Mouse (Mus musculus): ENCODE measurements around the gene Carmil3. TPM values are rescaled to one million over a fixed set of nuclear protein-coding genes. Genes with fewer than 3 reads are reported as not detected.
A peak's percentile ranks its signal among the peaks of the same experiment; 100 is the strongest.

The Carmil3 gene
- polyA plus RNA-seq, 1 experiment from 2014 or later: 2.9 TPM

GRCm38 (mm10) chr14:55505612-55506011, 15.2 kb downstream of the Carmil3 start:
- Histone ChIP-seq H3K4me1 (peaks cover 4% of the 10 kb centered on the region; the same call in 1 of the 2 replicates), H3K27me3 (ENCODE audit: low read depth, poor library complexity, severe bottlenecking) (peaks cover 11% of the 10 kb centered on the region), H3K4me3 (no peak overlapping the region), H3K27ac (no peak overlapping the region), H3K36me3 (0 out of 2 replicates have a peak, but pooled peaks cover 4% of the 10 kb centered on the region), H3K9me3 (replicated peaks) (no peaks in the 10 kb centered on the region)
- no peak for DNase-seq (ENCODE audit: low spot score)
- 84% methylated on average over 9 of the region's 9 CpGs for WGBS

DNA sequence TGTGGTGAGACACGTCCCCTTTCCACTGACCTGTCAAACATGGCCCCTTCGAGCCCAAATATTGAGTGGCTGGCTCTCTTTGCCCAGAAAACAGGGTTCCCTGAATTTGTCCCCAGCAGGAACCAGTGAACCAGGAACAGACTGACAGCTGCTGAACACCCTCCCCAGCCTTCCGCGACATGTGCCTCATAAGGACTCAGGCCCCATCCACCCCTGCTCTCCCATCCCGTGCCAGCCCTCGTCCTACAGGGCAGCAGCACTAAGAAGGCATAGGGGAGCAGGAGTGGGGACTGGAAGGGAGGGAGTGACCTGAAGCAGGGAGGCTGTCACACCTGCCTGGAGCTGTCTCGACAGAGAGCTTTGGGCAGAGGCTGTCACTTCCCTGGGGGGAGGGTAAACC, 17.4 kb downstream of the Carmil3 start:
- 57% methylated on average over 7 of the region's 7 CpGs for WGBS

GRCm38 (mm10) chr14:55509540-55509939, 19.1 kb downstream of the Carmil3 start:
- peaks cover 7% of the 10 kb centered on the region; the same call in 1 of the 2 replicates for H3K4me1 ChIP-seq
- WGBS: 84% methylated on average over 10 of the region's 10 CpGs
- H3K9me3 ChIP-seq (replicated peaks): no peaks in the 10 kb centered on the region
- DNase-seq (ENCODE audit: low spot score): no peak
- no peaks in the 10 kb centered on the region for H3K36me3 ChIP-seq
- H3K27me3 ChIP-seq (ENCODE audit: low read depth, poor library complexity, severe bottlenecking): peaks cover 39% of the 10 kb centered on the region
- no peak overlapping the region for H3K27ac ChIP-seq
- H3K4me3 ChIP-seq: no peak overlapping the region

More for the DNA sequence above, 17.4 kb downstream of the Carmil3 start:
- peaks cover 30% of the 10 kb centered on the region for H3K27me3 ChIP-seq (ENCODE audit: low read depth, poor library complexity, severe bottlenecking)
- no peaks in the 10 kb centered on the region for H3K36me3 ChIP-seq
- peaks cover 7% of the 10 kb centered on the region; the same call in 1 of the 2 replicates for H3K4me1 ChIP-seq
- no peak for DNase-seq (ENCODE audit: low spot score)
- no peak overlapping the region for H3K27ac ChIP-seq
- no peaks in the 10 kb centered on the region for H3K9me3 ChIP-seq (replicated peaks)
- H3K4me3 ChIP-seq: no peak overlapping the region

- peaks cover 7% of the 10 kb centered on the region; the same call in 1 of the 2 replicates for H3K4me1 ChIP-seq
- no peak within 1 kb of the TSS for H3K4me3 ChIP-seq
- no peak within 1 kb of the TSS for H3K27ac ChIP-seq
- H3K36me3 ChIP-seq: no peaks in the 10 kb centered on the region
- DNase-seq (ENCODE audit: low spot score): no peak
- no peaks in the 10 kb centered on the region for H3K9me3 ChIP-seq (replicated peaks)
- 74% methylated on average over 22 of the region's 22 CpGs for WGBS
- peaks cover 39% of the 10 kb centered on the region for H3K27me3 ChIP-seq (ENCODE audit: low read depth, poor library complexity, severe bottlenecking)
Measured at GRCm38 (mm10) chr14:55510125-55510731, 19.8 kb downstream of the Carmil3 start, which contains the start of gene Cpne6. Gene Cpne6, plus strand, starts transcription at chr14:55510445.

GRCm38 (mm10) chr14:55511037-55511436, 20.6 kb downstream of the Carmil3 start:
- WGBS: 51% methylated on average over 7 of the region's 7 CpGs
- H3K27me3 ChIP-seq (ENCODE audit: low read depth, poor library complexity, severe bottlenecking): peaks cover 39% of the 10 kb centered on the region

DNA sequence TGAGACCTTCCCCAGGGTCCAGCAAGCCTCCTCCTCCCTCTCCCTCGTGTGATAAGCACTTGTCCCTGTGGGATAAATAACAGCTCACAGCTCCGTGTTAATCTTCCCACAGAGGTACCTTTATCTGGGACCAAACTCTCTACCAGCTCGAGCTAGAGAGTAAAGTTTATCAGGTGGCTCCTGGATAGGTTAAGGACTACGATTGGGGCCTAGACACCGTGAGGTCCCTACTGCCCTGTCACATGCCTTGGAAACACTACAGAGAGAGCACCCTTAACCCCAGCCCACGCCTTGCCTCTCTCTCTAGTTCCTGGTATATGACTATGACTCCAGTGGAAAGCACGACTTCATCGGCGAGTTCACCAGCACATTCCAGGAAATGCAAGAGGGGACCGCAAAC, 23.5 kb downstream of the Carmil3 start:
- DNase-seq (ENCODE audit: low spot score): no peak
- WGBS: 67% methylated on average over 10 of the region's 10 CpGs
- H3K4me3 ChIP-seq: no peak overlapping the region
- no peaks in the 10 kb centered on the region for H3K36me3 ChIP-seq
- H3K27ac ChIP-seq: no peak overlapping the region
- H3K27me3 ChIP-seq (ENCODE audit: low read depth, poor library complexity, severe bottlenecking): peaks cover 56% of the 10 kb centered on the region
- H3K9me3 ChIP-seq (replicated peaks): no peaks in the 10 kb centered on the region
- H3K4me1 ChIP-seq: peaks cover 9% of the 10 kb centered on the region

More at GRCm38 (mm10) chr14:55511037-55511436, 20.6 kb downstream of the Carmil3 start:
- Histone ChIP-seq H3K4me1 (peaks cover 7% of the 10 kb centered on the region; the same call in 1 of the 2 replicates), H3K4me3 (no peak overlapping the region), H3K9me3 (replicated peaks) (no peaks in the 10 kb centered on the region), H3K27ac (no peak overlapping the region), H3K36me3 (no peaks in the 10 kb centered on the region)
- DNase-seq (ENCODE audit: low spot score): no peak

- H3K27ac ChIP-seq: no peak overlapping the region
- peaks cover 15% of the 10 kb centered on the region for H3K4me1 ChIP-seq
- no peaks in the 10 kb centered on the region for H3K9me3 ChIP-seq (replicated peaks)
- peaks cover 67% of the 10 kb centered on the region for H3K27me3 ChIP-seq (ENCODE audit: low read depth, poor library complexity, severe bottlenecking)
- no peaks in the 10 kb centered on the region for H3K36me3 ChIP-seq
- 82% methylated on average over 4 of the region's 4 CpGs for WGBS
- DNase-seq (ENCODE audit: low spot score): no peak
- H3K4me3 ChIP-seq: no peak overlapping the region
Measured at GRCm38 (mm10) chr14:55515846-55516245, 25.4 kb downstream of the Carmil3 start.

DNA sequence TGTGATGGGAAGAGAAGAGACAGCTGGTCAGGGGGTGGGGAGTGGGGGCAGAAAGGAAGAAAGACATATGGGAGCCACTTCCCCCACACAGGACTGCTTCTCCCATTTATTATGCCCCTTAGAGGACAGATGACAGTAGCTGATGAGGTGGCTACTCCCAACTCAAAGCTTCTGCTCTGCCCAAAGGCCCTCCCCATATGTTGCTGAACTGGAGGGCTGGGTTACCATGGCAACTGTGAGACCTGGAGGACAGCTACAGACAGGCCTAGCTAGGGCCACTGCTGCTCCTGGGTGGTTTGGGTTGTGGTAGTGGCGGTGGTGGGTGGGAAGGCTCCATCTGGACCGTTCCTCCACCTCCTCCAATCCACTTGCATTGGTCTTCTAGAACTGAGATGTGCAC, 28.4 kb downstream of the Carmil3 start:
- Histone ChIP-seq H3K36me3 (no peaks in the 10 kb centered on the region), H3K27me3 (ENCODE audit: low read depth, poor library complexity, severe bottlenecking) (peaks cover 70% of the 10 kb centered on the region), H3K27ac (no peak overlapping the region), H3K4me1 (peaks cover 16% of the 10 kb centered on the region), H3K4me3 (no peak overlapping the region), H3K9me3 (replicated peaks) (no peaks in the 10 kb centered on the region)
- DNase-seq (ENCODE audit: low spot score): no peak
- WGBS: 31% methylated on average over 2 of the region's 2 CpGs

DNA sequence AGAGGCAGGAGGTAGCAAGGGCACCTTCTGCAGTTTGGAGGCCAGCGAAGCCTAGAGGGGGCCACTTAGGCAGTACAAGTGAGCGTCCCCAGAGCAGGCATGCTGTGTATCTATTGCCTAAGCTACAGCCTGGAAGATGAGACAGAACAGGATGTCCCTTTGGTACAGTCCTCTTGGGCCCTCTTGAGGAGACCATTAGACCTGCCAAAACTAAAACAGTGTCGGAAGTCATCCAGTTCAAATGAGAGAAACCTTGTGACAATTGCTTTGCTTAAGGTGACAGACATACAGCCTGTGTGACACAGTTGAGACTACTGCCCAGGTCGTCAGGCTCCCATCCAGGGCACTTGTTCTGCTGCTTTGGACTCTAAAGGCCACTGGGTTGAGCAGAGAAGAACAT, 29.2 kb downstream of the Carmil3 start:
- peaks cover 77% of the 10 kb centered on the region for H3K27me3 ChIP-seq (ENCODE audit: low read depth, poor library complexity, severe bottlenecking)

DNA sequence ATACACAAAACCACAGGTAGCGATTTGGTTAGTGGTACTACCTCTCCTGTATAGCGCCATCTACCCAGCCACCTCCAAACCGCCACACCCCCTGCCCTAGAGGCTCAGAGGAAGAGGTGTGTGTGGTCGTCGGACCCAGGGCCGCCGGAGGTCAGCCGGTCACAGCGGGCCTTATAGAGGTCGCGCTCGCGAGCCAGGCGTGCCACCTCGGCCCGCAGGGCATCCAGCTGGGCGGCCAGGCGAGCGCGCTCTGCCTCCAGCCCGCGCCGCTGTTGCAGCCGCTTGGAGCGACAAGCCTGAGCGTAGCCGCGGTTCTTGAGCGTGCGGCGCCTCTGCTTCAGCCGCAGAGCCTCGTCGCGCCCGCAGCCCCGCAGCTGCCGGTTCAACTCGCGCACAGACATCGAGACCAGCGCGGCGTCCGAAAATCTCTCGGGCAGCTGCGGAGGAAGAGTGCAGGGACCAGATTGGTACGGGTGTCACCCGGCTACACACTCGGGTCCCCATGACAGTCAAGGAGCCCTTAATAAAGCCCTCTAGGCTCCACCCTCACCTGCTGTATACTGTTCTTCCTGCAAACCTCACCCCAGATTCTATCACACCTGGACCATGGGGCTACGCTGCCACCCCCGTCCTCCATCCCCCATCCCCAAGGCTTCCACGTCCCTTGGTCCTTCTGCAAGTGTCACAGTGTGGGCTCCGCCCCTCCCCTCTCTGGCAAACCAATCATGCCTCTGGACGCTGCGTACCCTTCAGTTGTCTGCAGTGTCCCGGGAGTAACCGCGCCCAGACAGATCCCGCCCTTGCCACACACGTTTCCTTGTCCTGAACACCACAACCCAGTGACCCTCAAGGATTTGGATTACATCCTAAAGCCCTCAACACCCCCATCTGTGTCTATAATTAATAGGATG, 30.3 kb downstream of the Carmil3 start:
- WGBS: under 1% methylated on average over 61 of the region's 61 CpGs
- peak; percentile 60 for DNase-seq (ENCODE audit: low spot score)
- H3K4me3 ChIP-seq: peak overlapping the region; percentile 61
- no peaks in the 10 kb centered on the region for H3K9me3 ChIP-seq (replicated peaks)
- H3K4me1 ChIP-seq: peaks cover 16% of the 10 kb centered on the region
- peak overlapping the region; percentile 42; the same call in 1 of the 2 replicates for H3K27ac ChIP-seq
- H3K27me3 ChIP-seq (ENCODE audit: low read depth, poor library complexity, severe bottlenecking): peaks cover 87% of the 10 kb centered on the region
- no peaks in the 10 kb centered on the region for H3K36me3 ChIP-seq

More for the DNA sequence above, 29.2 kb downstream of the Carmil3 start:
- H3K4me3 ChIP-seq: no peak overlapping the region
- no peak overlapping the region for H3K27ac ChIP-seq
- no peaks in the 10 kb centered on the region for H3K36me3 ChIP-seq
- peaks cover 16% of the 10 kb centered on the region for H3K4me1 ChIP-seq
- no peaks in the 10 kb centered on the region for H3K9me3 ChIP-seq (replicated peaks)
- 58% methylated on average over 4 of the region's 4 CpGs for WGBS
- no peak for DNase-seq (ENCODE audit: low spot score)

DNA sequence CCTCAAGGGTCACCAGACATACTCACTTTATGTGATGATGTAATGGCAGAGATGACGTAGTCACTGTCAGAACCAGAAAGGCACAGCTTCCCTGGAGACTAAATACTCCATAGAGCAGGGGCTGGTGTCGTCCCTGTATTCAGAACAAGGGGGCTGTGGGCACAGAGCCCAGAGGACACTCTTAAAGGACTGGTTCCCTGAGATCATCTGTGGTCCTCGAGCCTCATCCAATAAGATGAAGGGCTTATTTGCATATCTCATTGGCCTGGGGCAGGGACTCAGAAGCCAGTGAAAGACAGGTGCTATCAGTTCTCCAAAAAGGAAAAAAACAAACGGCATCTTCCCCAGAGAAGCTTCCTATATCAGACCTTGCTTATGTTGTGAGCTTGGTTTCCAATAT, 33.6 kb downstream of the Carmil3 start:
- Histone ChIP-seq H3K27ac (no peak overlapping the region), H3K27me3 (ENCODE audit: low read depth, poor library complexity, severe bottlenecking) (peaks cover 64% of the 10 kb centered on the region), H3K4me1 (peaks cover 13% of the 10 kb centered on the region), H3K9me3 (replicated peaks) (no peaks in the 10 kb centered on the region), H3K4me3 (no peak overlapping the region), H3K36me3 (no peaks in the 10 kb centered on the region)
- 64% methylated on average over 4 of the region's 4 CpGs for WGBS
- no peak for DNase-seq (ENCODE audit: low spot score)

GRCm38 (mm10) chr14:55524785-55525184, 34.3 kb downstream of the Carmil3 start, which contains the start of gene Nrl:
Gene Nrl, minus strand, starts transcription at chr14:55524981.
- H3K27me3 ChIP-seq (ENCODE audit: low read depth, poor library complexity, severe bottlenecking): peaks cover 61% of the 10 kb centered on the region
- H3K4me1 ChIP-seq: peaks cover 13% of the 10 kb centered on the region
- no peaks in the 10 kb centered on the region for H3K9me3 ChIP-seq (replicated peaks)
- H3K27ac ChIP-seq: no peak within 1 kb of the TSS
- H3K4me3 ChIP-seq: no peak within 1 kb of the TSS
- 18% methylated on average over 8 of the region's 8 CpGs for WGBS
- no peaks in the 10 kb centered on the region for H3K36me3 ChIP-seq
- no peak for DNase-seq (ENCODE audit: low spot score)

GRCm38 (mm10) chr14:55526674-55527073, 36.2 kb downstream of the Carmil3 start:
- peaks cover 48% of the 10 kb centered on the region for H3K27me3 ChIP-seq (ENCODE audit: low read depth, poor library complexity, severe bottlenecking)
- H3K4me1 ChIP-seq: no peaks in the 10 kb centered on the region
- no peak overlapping the region for H3K4me3 ChIP-seq
- H3K9me3 ChIP-seq (replicated peaks): no peaks in the 10 kb centered on the region
- no peak for DNase-seq (ENCODE audit: low spot score)
- no peaks in the 10 kb centered on the region for H3K36me3 ChIP-seq
- H3K27ac ChIP-seq: no peak overlapping the region
- 85% methylated on average over 2 of the region's 2 CpGs for WGBS

Data from limb, embryonic 10.5 days (tissue).